Mouse (Mus musculus) embryonic stem cell, embryonic (primary cell): ENCODE results near the gene Zfp651.

ENCODE experiments used
- CTCF ChIA-PET, 4 experiments: fragments of 300-600 bp in 2 of 4; fragments of 350-600 bp in 2 of 4; sonication (Branson Sonifier 250); formaldehyde crosslinking; loops; one replicate each; lab custom pipeline; 2022; ENCODE audit warnings: inconsistent platforms in 2 of 4; lab: Charles Lee
- POLR2A ChIA-PET, 4 experiments: fragments of 300-600 bp in 2 of 4; fragments of 350-600 bp in 2 of 4; sonication (Branson Sonifier 250); formaldehyde crosslinking; loops; one replicate each; lab custom pipeline; 2022; ENCODE audit warnings: antibody characterized with exemption in 4 of 4, inconsistent platforms in 1 of 4; lab: Charles Lee

Zfp651 gene

DNA sequence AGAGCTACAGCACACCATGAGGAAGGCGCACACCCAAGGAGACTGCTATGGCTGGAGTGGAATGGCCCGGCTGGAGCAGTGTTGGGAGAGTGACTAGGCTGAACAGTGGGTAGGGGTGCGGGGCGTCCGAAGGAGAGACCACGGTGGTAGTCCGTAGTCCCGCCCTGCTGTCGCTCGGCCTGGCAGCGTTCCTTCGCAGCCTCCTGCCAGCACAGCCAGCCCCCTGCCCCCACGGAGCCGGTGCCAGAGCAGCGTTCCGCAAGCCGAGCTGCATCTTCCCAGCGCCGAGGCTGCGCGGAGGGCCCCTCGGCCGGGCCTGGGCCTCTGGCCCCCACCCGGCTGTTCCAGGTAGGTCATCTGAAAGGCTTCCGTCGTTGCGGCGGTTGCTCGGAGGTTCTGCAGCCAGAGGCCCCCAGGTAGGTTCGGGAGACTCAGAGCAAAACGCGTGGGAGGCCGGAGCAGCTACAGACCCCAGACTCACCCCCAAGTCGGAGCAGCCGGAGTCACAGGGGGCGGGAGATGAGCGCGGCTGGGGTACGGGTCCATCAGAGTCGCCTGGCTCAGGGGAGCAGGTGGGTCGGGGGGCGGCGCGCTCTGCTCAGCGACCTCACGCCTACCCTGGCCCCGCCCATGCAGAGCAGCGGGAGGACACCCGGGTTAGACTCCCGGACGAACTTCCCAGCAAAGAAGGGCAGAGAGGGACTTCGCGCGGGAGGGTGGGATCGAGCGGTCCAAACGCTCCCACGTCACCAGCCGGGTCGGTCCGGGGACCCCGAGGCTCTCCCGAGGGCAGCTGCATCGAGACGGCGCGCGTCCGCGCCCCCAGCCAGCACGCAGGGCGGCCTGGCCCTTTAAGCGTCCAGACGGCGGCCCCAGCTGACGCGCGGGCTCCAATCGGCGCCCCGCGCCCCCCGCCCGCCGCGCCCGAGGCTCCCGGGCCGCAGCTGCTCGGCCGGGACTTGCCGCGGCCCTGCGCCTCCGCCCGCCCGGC, at the start of gene Zfp651:
Gene Zfp651, plus strand, starts transcription at position 240 of the 991 bp plus-strand sequence.
- CTCF ChIA-PET: interaction anchor here in 2 of 4 experiments (0.5 to 1.6 kb wide), 4 partner anchors 87 to 1240 kb away, joined by 3 to 6 read pairs (median 3); no protein-coding TSS in a partner anchor

DNA sequence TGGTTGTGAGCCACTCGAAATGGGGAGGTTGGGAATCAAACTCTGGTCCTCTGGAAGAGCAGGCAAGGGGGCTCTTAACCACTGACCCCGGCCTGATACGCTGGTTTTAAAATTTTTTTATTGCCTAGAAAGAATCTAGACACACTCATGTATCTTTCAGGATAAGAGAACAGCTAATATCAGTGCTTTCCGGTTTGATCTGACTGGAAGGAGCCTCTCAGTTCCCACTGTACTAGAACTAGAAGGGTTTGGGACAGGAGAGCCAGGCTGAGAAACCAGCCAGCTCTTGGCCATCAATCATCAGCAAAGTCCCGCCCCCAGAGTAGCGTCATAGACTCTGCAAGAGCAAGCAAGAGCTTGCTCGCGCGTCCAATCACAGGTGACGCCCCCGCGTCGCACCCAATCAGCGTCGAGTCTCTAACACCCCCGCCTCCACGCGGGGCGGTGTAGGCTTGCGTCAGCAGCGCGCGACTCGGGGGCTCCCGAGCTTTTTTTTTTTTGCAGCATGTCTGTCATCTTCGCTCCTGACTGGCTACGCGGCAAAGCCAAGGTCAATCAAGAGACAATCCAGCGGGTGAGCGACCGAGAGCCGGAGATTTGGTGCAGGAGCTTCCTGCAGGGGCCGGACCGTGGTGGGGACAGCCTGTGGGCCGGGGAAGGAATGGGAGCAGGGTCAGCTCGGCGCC, 49.1 kb upstream of the Zfp651 start, which contains the start of gene Ss18l2:
Gene Ss18l2, plus strand, starts transcription at position 432 of the 686 bp plus-strand sequence.
- CTCF ChIA-PET: interaction anchor here (0.5 to 1.8 kb wide), 25 partner anchors 9 to 1666 kb away, joined by 3 to 8 read pairs (median 3); partner anchors contain the start of genes Nktr (in 3 of the 4), Vipr1 (in 2 of the 4) and Lyzl4 (in 1 of the 4)
- POLR2A ChIA-PET: interaction anchor here (0.6 to 2.1 kb wide), 50 partner anchors 9 to 1334 kb away, joined by 3 to 103 read pairs (median 3); partner anchors contain the start of genes Nktr (in 4 of the 4), Higd1a (in 3 of the 4), Lyzl4 (in 3 of the 4) and Vipr1 (in 2 of the 4)

More for the DNA sequence above, at the start of gene Zfp651:
- POLR2A ChIA-PET: interaction anchor here (0.6 to 5.0 kb wide), 22 partner anchors 8 to 1687 kb away, joined by 3 to 31 read pairs (median 4); partner anchors contain the start of genes Nktr (in 3 of the 4), Higd1a (in 2 of the 4), Ss18l2 (in 2 of the 4) and Lyzl4 (in 1 of the 4)

DNA sequence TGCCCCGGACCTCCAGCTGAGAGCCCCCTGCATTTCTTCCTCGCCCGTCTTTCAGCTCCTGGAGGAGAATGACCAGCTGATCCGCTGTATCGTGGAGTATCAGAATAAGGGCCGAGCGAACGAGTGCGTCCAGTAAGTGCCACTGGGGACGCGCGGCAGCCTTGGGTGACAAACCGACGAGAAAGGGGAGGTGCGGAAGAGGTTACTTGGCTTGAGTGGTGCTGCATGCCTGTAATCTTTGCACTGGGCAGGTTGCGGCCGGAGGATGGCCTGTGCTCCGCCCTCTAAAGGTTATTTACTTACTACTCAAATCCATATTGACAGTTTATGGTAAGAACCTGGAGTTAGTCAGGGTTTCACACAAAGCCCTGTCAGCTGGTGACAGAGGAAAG, 48.5 kb upstream of the Zfp651 start:
- ChIA-PET POLR2A (interaction anchor here (0.7 to 2.1 kb wide), 31 partner anchors 8 to 394 kb away, joined by 3 to 103 read pairs (median 4); partner anchors contain the start of genes Nktr (in 4 of the 4), Higd1a (in 2 of the 4), Lyzl4 (in 1 of the 4) and Vipr1 (in 1 of the 4)), CTCF (interaction anchor here (0.6 to 1.8 kb wide), 15 partner anchors 8 to 318 kb away, joined by 3 to 8 read pairs (median 5); partner anchors contain the start of genes Nktr (in 3 of the 4), Vipr1 (in 2 of the 4) and Lyzl4 (in 1 of the 4))

DNA sequence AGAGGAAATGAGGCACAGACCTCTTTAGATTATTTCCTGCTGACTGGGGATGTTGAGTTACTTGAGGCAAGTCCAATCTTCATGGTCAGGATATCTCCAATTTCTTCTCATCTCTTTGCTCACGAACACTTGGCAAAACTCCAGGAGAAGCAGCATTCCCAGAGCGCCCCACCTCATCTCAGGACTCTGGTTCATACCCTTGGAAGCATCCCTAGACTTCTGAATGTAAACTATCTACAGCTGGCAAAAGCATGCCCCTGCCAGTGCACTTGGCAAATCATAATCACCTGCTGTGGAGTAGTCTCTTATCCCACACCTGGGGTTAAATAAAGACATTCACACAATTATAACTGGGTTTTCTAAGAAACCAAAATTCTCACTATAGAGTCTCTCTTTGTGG, 42.1 kb upstream of the Zfp651 start:
- POLR2A ChIA-PET: interaction anchor here in 2 of 4 experiments (0.6 to 3.7 kb wide), 3 partner anchors 12 to 88 kb away, joined by 3 to 46 read pairs (median 13); partner anchors contain the start of gene Sec22c (in 2 of the 2)
- CTCF ChIA-PET: no interaction called here

DNA sequence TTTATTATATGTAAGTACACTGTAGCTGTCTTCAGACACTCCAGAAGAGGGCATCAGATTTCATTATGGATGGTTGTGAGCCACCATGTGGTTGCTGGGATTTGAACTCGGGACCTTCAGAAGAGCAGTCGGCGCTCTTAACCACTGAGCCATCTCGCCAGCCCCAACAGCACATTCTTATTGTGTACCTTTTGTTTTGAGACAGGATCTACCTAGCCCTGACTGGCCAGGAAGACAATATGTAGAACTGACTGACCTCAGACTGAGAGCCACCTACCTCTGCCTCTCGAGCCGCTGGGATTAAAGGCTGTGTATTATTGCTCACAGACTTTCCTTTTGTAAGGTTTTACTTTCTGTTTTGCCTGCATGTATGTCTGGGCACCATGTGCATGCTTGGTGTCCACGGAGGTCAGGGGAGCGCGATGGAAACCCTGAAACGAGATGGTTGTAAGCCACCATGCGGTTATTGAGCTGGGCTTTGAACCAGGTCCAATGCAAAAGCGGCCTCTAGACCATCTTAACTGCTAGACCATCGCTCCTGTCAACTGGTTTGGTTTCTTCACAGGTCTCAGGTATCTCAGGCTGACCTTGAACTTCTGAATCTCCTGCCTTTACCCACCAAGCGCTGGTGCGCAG, 40.9 kb upstream of the Zfp651 start:
- ChIA-PET POLR2A (interaction anchor here (0.7 to 3.7 kb wide), 34 partner anchors 8 to 1147 kb away, joined by 3 to 103 read pairs (median 6); partner anchors contain the start of genes Ss18l2 (in 4 of the 4), Sec22c (in 3 of the 4), Ano10 (in 1 of the 4) and Higd1a (in 1 of the 4)), CTCF (interaction anchor here in 3 of 4 experiments (0.8 to 1.2 kb wide), 3 partner anchors 8 kb away, joined by 5 to 7 read pairs (median 5); partner anchors contain the start of gene Ss18l2 (in 3 of the 3))

DNA sequence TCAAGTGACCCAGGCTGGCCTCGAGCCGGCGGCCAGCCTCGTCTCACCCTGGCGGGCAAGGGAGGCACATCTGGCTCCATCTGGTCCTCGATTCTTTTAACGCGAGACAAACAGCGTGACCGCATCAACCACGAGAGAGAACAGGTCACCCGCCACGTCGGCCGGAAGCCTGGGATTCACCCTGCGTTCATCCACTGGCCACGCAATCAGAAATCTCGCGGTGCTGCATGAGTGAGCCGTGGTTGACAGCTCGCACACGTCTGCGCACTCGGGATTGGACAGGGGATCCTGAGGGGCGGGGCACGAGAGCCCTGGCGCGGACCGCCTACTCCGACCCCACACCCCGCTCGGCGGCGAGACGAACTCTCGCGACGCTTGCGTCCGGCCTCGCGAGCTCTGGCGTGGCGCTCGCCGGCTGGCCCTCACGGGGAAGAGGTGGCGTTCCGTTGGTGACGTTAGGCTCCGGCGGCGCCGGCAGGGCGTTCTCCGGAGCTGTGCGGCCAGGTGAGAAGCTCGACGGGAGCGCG, 40.3 kb upstream of the Zfp651 start, which contains the start of gene Nktr:
Gene Nktr, plus strand, starts transcription at position 378 of the 527 bp plus-strand sequence.
- ChIA-PET CTCF (interaction anchor here in 3 of 4 experiments (0.7 to 1.2 kb wide), 5 partner anchors 8 to 42 kb away, joined by 3 to 7 read pairs (median 5); partner anchors contain the start of gene Ss18l2 (in 3 of the 3)), POLR2A (interaction anchor here (0.7 to 3.7 kb wide), 46 partner anchors 8 to 1147 kb away, joined by 3 to 103 read pairs (median 5); partner anchors contain the start of genes Ss18l2 (in 4 of the 4), Sec22c (in 3 of the 4), Lyzl4 (in 2 of the 4) and Vipr1 (in 2 of the 4))

DNA sequence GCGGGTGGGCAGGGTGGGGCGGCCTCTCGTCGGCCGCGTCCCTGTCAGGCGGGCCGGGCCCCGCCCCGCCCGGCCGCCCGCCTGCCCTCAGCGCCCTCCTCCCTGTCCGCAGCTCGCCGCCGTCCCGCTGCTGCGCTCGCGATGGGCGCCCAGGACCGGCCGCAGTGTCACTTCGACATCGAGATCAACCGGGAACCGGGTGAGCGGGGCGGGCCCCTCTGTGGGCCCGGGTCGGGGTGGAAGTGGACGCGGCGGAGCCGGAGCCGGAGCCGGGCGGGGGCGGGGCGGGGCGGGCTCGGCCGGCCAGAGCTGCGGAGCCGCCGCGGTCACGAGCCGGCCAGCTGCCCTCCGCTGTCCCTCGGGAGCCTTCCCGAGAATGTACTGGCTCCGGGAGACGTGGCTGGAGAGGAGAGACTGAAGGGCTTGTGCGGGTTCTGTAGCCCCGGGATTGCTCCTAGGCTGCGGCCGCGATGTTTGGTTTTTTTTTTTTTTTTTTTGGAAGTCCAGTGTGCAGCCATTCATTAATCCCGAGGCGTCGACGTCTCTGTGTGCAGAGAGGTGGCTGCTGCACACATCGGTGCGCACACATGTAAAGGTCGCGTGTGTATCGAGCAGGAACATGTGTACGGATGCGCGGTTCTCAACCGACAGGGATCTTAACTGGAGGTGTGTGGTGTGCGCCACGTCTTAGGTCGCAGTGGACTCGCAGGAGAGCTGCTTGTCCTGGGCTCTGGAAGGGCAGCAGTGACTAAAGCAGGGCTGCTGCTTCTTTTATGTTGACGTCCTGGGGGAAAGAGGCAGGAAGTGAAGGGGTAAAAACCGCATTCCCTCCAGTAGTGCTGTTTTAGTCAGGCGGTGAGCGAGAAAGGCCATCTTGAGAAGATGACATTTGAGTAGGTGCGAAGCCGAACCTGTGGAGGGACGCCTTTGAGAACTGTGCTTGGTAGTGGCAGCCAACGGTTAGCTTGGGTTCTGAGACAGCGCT, 39.5 kb upstream of the Zfp651 start:
- POLR2A ChIA-PET: interaction anchor here (0.6 to 3.7 kb wide), 50 partner anchors 8 to 1148 kb away, joined by 3 to 103 read pairs (median 5); partner anchors contain the start of genes Ss18l2 (in 4 of the 4), Sec22c (in 3 of the 4), Lyzl4 (in 2 of the 4) and Vipr1 (in 2 of the 4)
- CTCF ChIA-PET: interaction anchor here in 3 of 4 experiments (0.6 to 1.2 kb wide), 5 partner anchors 9 to 161 kb away, joined by 3 to 7 read pairs (median 4); partner anchors contain the start of gene Ss18l2 (in 2 of the 3)

DNA sequence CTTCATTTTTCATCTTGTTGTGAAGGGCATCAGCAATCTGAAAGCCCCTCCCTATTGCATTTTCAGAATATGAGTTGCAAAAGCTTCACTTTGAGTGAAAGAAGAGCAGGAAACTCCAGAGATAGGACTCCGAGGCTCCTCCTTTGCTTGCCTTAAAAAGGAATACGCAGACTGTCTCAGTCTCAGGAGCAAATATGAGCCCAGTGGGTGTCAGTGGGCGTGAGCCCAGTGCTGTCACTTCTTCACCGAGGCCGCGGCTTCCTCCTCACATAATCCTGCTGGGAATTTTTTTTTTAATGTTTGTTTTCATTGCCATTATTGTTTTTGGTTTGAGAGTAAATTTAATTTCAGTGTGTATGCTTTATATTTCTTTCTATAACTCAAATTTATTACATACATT, 18.6 kb upstream of the Zfp651 start:
- CTCF ChIA-PET: no interaction called here
- POLR2A ChIA-PET: no interaction called here

DNA sequence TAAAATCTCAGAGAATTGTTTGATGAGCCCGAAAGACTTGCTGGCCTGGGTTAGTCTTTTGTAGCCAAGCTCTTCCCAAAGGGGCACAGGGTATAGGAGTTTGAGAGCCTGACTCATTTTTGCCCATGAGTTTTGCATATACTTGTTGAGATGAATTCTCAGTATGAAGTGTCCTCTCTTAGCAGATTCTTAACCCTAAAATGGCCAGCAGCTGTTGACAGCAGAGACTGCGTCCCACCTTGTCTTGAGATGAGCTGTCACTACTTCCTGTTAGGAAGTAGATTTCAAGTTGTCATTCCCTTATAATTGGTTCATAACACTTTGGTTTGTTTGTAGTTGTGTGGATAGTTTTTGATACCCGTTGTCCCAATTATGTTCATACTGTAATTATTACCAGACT, 18.0 kb upstream of the Zfp651 start:
- CTCF ChIA-PET: no interaction called here
- POLR2A ChIA-PET: interaction anchor here in 1 of 4 experiments (1.1 to 1.5 kb wide), 2 partner anchors 10 to 22 kb away, joined by 3 to 5 read pairs; partner anchors contain the start of gene Nktr

DNA sequence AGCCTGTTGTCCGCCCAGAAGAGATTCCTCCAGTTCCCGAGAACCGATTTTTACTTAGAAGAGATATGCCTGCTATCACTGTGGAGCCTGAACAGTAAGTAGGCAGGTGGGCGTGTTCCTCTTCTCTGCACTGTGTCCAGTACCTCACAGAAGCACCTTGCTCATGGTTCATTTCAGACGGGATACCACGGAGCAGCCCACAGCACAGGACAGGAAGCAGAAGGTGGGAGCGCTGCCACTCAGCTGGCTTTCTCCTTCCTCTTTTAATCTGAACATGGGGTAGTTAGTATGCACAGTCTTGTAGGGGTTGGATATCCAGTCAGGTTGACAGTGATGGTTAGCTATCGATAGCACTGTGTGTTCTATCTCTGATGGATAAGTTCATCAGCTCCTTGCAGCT, 15.1 kb upstream of the Zfp651 start:
- ChIA-PET POLR2A (interaction anchor here in 1 of 4 experiments (0.7 kb wide), 1 partner anchor 9 kb away, joined by 3 read pairs; no protein-coding TSS in a partner anchor), CTCF (no interaction called here)

DNA sequence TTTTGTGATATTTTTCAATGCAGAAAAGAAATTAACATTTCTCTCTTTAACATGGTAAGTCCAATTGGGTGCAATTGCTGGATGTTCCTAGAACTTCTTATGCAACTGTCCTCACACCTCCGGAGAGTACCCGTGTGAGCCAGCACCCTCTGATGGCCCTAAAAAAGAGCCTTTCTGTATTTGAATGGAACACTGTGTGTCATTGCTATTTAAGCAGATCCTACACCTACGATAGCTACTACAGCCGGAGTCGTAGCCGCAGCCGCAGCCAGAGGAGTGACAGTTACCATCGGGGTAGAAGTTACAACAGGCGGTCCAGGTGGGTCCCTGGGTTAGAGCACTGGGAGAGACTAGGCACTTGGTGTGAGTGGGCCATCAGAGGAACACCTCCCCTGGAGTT, 6.4 kb upstream of the Zfp651 start:
- POLR2A ChIA-PET: interaction anchor here in 1 of 4 experiments (1.0 kb wide), 1 partner anchor 34 kb away, joined by 3 read pairs; the partner anchor contains the start of gene Nktr
- CTCF ChIA-PET: no interaction called here

DNA sequence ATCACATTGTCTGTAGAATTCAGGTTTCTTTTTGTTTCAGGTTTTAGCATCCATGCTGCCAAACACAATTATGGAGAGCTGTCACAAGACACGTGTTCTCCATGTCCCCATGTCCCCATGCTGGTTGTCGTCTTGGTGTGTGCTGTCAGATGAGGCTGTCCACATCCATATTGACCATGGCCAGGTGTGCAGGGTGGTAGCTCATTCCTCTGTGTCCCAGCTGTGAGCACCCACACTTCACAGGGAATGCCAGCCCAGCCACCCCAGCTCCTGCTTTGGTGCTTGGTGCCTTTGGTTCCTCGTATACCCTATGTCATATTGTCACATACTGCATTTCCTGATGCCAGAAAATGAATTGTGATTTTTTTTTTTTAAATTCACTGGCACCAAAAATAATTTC, 4.5 kb upstream of the Zfp651 start:
- POLR2A ChIA-PET: interaction anchor here in 1 of 4 experiments (0.9 kb wide), 2 partner anchors 23 to 35 kb away, joined by 3 read pairs; partner anchors contain the start of genes Klhl40 and Nktr
- CTCF ChIA-PET: interaction anchor here in 2 of 4 experiments (0.6 to 0.7 kb wide), 2 partner anchors 126 to 395 kb away, joined by 5 to 6 read pairs; no protein-coding TSS in a partner anchor

DNA sequence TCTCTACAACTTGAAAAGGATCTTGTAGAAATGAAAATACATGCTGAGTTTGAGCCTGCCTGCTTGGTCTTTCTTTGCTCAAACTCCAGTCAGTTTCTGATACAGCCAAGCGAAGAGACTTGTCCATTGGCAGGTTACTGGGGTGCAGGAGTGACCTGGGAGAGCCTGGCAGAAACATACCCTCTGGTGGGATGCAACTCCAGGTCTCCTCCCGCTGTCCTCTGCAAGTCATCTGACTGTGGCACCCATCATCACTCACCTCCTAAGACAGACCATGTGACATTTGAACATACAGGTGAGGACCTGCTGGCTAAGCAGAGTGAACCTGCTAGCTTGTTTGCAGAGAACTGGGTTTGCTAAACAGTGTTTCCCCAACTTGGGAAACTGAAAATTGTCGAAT, 2.3 kb upstream of the Zfp651 start:
- CTCF ChIA-PET: interaction anchor here in 1 of 4 experiments (0.5 kb wide), 1 partner anchor 26 kb away, joined by 4 read pairs; no protein-coding TSS in a partner anchor
- POLR2A ChIA-PET: interaction anchor here in 2 of 4 experiments (0.9 to 5.0 kb wide), 3 partner anchors 8 to 38 kb away, joined by 4 to 31 read pairs (median 6); partner anchors contain the start of gene Nktr (in 1 of the 2)

DNA sequence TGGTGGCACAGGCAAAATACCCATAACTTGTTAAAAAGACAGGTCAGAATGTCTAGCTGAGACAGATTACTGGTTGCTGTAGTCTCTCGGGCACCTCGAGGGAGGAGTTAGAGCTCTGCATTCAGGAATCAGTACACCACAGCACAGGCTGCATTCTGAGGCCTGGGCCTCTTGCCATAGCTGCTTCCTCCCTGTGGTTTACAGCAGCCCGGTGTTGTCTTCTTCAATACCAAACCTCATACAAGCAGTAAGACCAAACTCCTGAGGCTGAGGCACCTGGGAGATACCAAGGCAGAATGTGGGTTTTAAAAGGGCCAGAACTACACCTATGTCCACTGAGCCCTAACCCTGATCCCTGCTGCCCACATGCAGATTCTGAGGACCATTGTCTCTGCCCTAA, 1.7 kb upstream of the Zfp651 start:
- CTCF ChIA-PET: interaction anchor here in 1 of 4 experiments (0.5 kb wide), 1 partner anchor 27 kb away, joined by 4 read pairs; no protein-coding TSS in a partner anchor
- POLR2A ChIA-PET: interaction anchor here in 3 of 4 experiments (0.6 to 5.0 kb wide), 9 partner anchors 9 to 441 kb away, joined by 3 to 31 read pairs (median 3); partner anchors contain the start of genes Higd1a (in 1 of the 3) and Nktr (in 1 of the 3)
